Mouse (Mus musculus): ENCODE data around the gene Ceacam19. TPM values are rescaled to one million over a fixed set of nuclear protein-coding genes. Genes with fewer than 3 reads are reported as not detected.

Ceacam19 gene
- polyA plus RNA-seq, 1 experiment, result not detected

DNA sequence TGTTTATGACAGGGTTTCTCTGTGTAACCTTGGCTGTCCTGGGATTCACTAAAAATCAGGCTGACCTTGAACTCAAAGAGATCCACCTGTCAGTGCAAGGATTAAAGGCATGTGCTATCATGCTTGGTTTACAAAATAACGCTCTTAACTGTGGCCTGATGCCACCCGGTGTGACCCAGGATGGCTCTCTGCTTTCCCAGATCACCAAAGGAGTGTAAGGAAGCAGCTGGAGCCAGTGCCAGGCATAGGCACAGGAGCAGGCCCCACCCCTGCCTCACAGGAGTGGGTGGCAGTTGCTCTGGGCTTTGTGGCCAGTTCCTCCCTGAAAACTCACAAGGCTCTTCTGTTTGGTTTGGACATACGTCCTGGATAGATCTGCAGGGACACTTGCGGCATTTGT lies 47.4 kb downstream of the Ceacam19 start:
- no peak overlapping the region for H3K4me3 ChIP-seq (ENCODE audit: low read depth, low read length)
- H3K27ac ChIP-seq (ENCODE audit: insufficient read depth, low read depth, low read length), result peak overlapping the region; percentile 94
- TF ChIP-seq POLR2A (IDR thresholded peaks at IDR 0.05; ENCODE audit: low read depth, low read length), result no peak
- TF ChIP-seq CTCF (IDR thresholded peaks at IDR 0.05; ENCODE audit: extremely low read depth, insufficient read length, insufficient replicate concordance, low read depth, low read length), result no peak
- no peaks in the 10 kb centered on the region for H3K36me3 ChIP-seq (ENCODE audit: control insufficient read depth, insufficient read depth, low read length)
- H3K27me3 ChIP-seq (ENCODE audit: control insufficient read depth, insufficient read depth, low read length), result no peaks in the 10 kb centered on the region
- 23% methylated on average over 4 of the region's 4 CpGs for WGBS
- peaks cover 32% of the 10 kb centered on the region; the same call in 1 of the 2 replicates for H3K4me1 ChIP-seq (ENCODE audit: control insufficient read depth, insufficient read depth, insufficient read length, low read length)

DNA sequence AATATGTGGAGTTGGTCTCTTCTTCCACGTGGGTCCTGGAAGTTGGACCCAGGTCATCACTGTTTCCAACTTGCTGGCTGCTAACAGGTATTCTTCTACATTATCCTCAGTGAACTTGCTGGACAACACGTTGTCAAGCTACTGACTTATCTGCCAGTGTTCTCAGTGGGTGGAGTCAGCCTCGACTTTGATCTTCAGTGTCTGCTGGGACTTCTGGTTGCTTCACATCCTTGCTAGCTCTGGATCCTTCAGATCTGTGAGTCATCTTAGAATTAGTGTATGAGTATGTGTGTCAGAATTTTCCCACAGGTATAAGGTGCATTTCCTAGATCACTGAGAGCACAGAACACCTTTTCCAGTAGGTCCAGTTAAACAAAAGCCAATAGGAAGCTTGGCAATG lies 50.9 kb downstream of the Ceacam19 start:
- H3K27ac ChIP-seq (ENCODE audit: insufficient read depth, low read depth, low read length), result peak overlapping the region; percentile 90
- no peaks in the 10 kb centered on the region for H3K36me3 ChIP-seq (ENCODE audit: control insufficient read depth, insufficient read depth, low read length)
- peaks cover 33% of the 10 kb centered on the region for H3K4me1 ChIP-seq (ENCODE audit: control insufficient read depth, insufficient read depth, insufficient read length, low read length)
- TF ChIP-seq CTCF (IDR thresholded peaks at IDR 0.05; ENCODE audit: extremely low read depth, insufficient read length, insufficient replicate concordance, low read depth, low read length), result no peak
- TF ChIP-seq POLR2A (IDR thresholded peaks at IDR 0.05; ENCODE audit: low read depth, low read length), result no peak
- no peak overlapping the region for H3K4me3 ChIP-seq (ENCODE audit: low read depth, low read length)
- 13% methylated on average over 3 of the region's 3 CpGs for WGBS
- H3K27me3 ChIP-seq (ENCODE audit: control insufficient read depth, insufficient read depth, low read length), result no peaks in the 10 kb centered on the region

DNA sequence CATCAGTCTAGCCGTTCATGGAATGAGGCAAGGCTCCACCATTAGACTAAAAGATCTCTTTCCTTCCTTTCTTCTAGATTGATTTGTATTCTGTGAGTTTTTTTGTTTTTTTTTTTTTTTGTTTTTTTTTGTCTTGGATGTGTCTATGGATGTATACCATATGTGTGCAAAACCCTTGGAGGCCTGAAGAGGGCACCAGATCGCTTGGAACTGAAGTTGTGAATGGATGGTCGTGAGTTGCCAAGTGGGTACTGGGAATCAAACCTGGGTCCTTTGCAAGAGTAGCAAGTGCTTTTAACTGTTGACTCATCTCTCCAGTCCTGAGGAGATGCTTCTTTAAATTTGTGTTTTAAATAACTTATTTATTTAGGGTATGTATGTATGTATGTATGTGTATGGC lies 53.7 kb downstream of the Ceacam19 start:
- peaks cover 40% of the 10 kb centered on the region for H3K4me1 ChIP-seq (ENCODE audit: control insufficient read depth, insufficient read depth, insufficient read length, low read length)
- WGBS, result 77% methylated on average over 3 of the region's 3 CpGs
- H3K4me3 ChIP-seq (ENCODE audit: low read depth, low read length), result no peak overlapping the region
- H3K27ac ChIP-seq (ENCODE audit: insufficient read depth, low read depth, low read length), result no peak overlapping the region
- no peaks in the 10 kb centered on the region for H3K27me3 ChIP-seq (ENCODE audit: control insufficient read depth, insufficient read depth, low read length)
- no peaks in the 10 kb centered on the region for H3K36me3 ChIP-seq (ENCODE audit: control insufficient read depth, insufficient read depth, low read length)
- TF ChIP-seq CTCF (IDR thresholded peaks at IDR 0.05; ENCODE audit: extremely low read depth, insufficient read length, insufficient replicate concordance, low read depth, low read length), result peak; percentile 18; the same call in 1 of the 2 replicates
- TF ChIP-seq POLR2A (IDR thresholded peaks at IDR 0.05; ENCODE audit: low read depth, low read length), result no peak

DNA sequence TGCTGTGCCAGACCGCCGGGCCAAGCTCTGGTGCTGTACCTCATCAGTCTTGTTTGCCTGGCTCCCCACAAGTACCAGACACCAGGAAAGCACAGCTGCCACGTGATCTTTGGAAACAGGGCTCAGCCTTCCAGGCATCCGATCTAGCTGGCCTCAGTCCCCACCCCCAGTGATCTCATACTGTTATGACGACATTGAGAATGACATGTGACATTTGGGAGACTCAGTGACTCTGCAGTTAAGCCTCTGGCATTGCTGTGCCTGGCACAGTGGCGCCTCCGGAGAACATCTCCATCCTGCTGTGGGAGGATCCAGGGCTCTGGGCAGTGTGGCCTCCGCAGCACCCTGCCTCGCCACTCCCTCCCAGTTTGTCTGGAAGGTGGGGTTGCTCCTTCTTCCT lies 55.9 kb downstream of the Ceacam19 start:
- TF ChIP-seq POLR2A (IDR thresholded peaks at IDR 0.05; ENCODE audit: low read depth, low read length) (0 out of 2 replicates have a peak, but pooled peaks have one; percentile 23), CTCF (IDR thresholded peaks at IDR 0.05; ENCODE audit: extremely low read depth, insufficient read length, insufficient replicate concordance, low read depth, low read length) (no peak)
- peaks cover 41% of the 10 kb centered on the region for H3K4me1 ChIP-seq (ENCODE audit: control insufficient read depth, insufficient read depth, insufficient read length, low read length)
- WGBS, result 19% methylated on average over 9 of the region's 9 CpGs
- peak overlapping the region; percentile 80 for H3K27ac ChIP-seq (ENCODE audit: insufficient read depth, low read depth, low read length)
- 0 out of 2 replicates have a peak overlapping the region, but pooled peaks have one; percentile 3 for H3K4me3 ChIP-seq (ENCODE audit: low read depth, low read length)
- no peaks in the 10 kb centered on the region for H3K27me3 ChIP-seq (ENCODE audit: control insufficient read depth, insufficient read depth, low read length)
- H3K36me3 ChIP-seq (ENCODE audit: control insufficient read depth, insufficient read depth, low read length), result no peaks in the 10 kb centered on the region

DNA sequence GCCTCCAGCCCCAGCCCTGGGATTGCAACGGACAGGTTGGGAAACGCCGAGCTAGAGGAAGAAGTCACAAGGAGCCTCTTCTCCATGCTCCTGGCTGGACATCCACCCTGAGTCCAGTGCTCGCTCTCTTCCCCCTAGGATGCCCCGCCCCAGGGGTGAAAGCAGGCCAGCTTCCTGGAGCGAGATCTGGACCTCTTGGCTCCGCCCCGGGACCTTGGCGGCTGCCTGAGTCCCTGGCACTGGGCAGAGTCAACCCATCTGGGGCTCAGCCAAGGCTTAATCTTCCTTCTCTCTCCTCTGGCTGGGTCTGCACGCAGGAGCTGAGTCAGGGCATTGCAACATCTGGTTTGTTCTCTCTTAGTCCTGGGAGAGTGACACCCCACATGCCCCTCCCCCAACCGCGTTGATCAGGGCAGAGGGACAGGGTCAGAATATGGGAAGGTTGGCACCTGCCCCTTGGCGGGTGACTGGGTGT lies 57.0 kb downstream of the Ceacam19 start:
- WGBS, result 5% methylated on average over 13 of the region's 13 CpGs
- peak overlapping the region; percentile 81 for H3K27ac ChIP-seq (ENCODE audit: insufficient read depth, low read depth, low read length)

DNA sequence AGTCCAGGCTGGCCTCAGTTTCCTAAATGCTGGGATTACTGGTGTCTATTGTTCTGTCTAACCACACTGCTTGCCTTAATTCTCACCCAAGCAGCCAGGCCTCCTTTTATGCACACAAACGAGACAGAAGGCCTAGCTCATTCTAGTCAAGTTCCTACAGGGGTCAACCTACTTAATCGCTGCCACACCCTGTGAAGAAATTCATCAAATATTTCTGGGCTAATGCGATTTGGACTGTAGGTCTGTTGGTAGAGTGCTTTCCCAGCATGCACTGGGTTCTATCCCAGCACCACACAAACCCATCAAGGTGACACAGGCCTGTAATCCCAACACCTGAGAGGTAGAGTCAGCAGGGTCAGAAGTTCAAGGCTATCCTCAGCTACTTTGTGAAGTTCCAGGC lies 58.1 kb downstream of the Ceacam19 start:
- no peaks in the 10 kb centered on the region for H3K36me3 ChIP-seq (ENCODE audit: control insufficient read depth, insufficient read depth, low read length)
- peak overlapping the region; percentile 81; the same call in 1 of the 2 replicates for H3K27ac ChIP-seq (ENCODE audit: insufficient read depth, low read depth, low read length)
- peaks cover 47% of the 10 kb centered on the region for H3K4me1 ChIP-seq (ENCODE audit: control insufficient read depth, insufficient read depth, insufficient read length, low read length)
- TF ChIP-seq CTCF (IDR thresholded peaks at IDR 0.05; ENCODE audit: extremely low read depth, insufficient read length, insufficient replicate concordance, low read depth, low read length) (no peak), POLR2A (IDR thresholded peaks at IDR 0.05; ENCODE audit: low read depth, low read length) (no peak)
- WGBS, result 76% methylated on average over 3 of the region's 3 CpGs
- no peak overlapping the region for H3K4me3 ChIP-seq (ENCODE audit: low read depth, low read length)
- H3K27me3 ChIP-seq (ENCODE audit: control insufficient read depth, insufficient read depth, low read length), result no peaks in the 10 kb centered on the region

More for the DNA sequence above, 57.0 kb downstream of the Ceacam19 start:
- Histone ChIP-seq H3K27me3 (ENCODE audit: control insufficient read depth, insufficient read depth, low read length) (no peaks in the 10 kb centered on the region), H3K36me3 (ENCODE audit: control insufficient read depth, insufficient read depth, low read length) (no peaks in the 10 kb centered on the region), H3K4me3 (ENCODE audit: low read depth, low read length) (peak overlapping the region; percentile 7; the same call in 1 of the 2 replicates), H3K4me1 (ENCODE audit: control insufficient read depth, insufficient read depth, insufficient read length, low read length) (peaks cover 40% of the 10 kb centered on the region)
- TF ChIP-seq CTCF (IDR thresholded peaks at IDR 0.05; ENCODE audit: extremely low read depth, insufficient read length, insufficient replicate concordance, low read depth, low read length) (no peak), POLR2A (IDR thresholded peaks at IDR 0.05; ENCODE audit: low read depth, low read length) (peak; percentile 43; the same call in 1 of the 2 replicates)

DNA sequence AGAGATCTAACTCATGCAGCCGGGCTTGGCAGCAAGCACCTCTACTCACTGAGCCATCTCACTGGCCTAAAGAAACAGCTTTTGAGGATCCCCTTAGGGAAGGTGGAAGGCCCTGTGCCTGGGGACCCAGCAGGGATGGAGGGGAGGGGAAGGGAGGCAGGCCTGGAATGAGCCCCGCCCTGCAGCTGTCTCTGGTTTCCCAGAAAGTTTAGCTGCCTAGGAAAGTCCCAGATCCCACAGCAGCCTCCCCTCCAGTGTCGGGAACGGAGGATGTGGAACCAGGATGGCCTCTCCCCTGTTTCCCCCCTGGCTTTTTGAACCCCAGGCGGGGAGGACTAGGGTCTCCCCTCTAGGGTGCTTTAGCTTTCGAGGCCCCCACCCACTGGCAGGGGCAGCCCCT lies 61.0 kb downstream of the Ceacam19 start:
- WGBS, result 28% methylated on average over 6 of the region's 6 CpGs
- Histone ChIP-seq H3K4me3 (ENCODE audit: low read depth, low read length) (no peak overlapping the region), H3K36me3 (ENCODE audit: control insufficient read depth, insufficient read depth, low read length) (no peaks in the 10 kb centered on the region), H3K27ac (ENCODE audit: insufficient read depth, low read depth, low read length) (peak overlapping the region; percentile 36), H3K4me1 (ENCODE audit: control insufficient read depth, insufficient read depth, insufficient read length, low read length) (peaks cover 53% of the 10 kb centered on the region), H3K27me3 (ENCODE audit: control insufficient read depth, insufficient read depth, low read length) (no peaks in the 10 kb centered on the region)
- TF ChIP-seq CTCF (IDR thresholded peaks at IDR 0.05; ENCODE audit: extremely low read depth, insufficient read length, insufficient replicate concordance, low read depth, low read length) (no peak), POLR2A (IDR thresholded peaks at IDR 0.05; ENCODE audit: low read depth, low read length) (no peak)

Other genes with a start within 250 kb of the Ceacam19 start
- 70.5 and 141 TPM in 2 replicates for gene Clptm1, start 222.9 kb downstream of the Ceacam19 start, polyA plus RNA-seq (2012; rRNA removed)
- 1,337 and 1,661 TPM in 2 replicates for gene Apoc2, start 210.0 kb downstream of the Ceacam19 start, polyA plus RNA-seq (2012; rRNA removed)
- gene Gm44805, start 206.5 kb downstream of the Ceacam19 start, polyA plus RNA-seq (2012; rRNA removed), result 0.37 and 0.69 TPM in 2 replicates
- gene Apoc4, start 206.5 kb downstream of the Ceacam19 start, polyA plus RNA-seq (2012; rRNA removed), result 0.33 and 1.4 TPM in 2 replicates
- not detected in 2 replicates for gene Apoc1, start 195.3 kb downstream of the Ceacam19 start, polyA plus RNA-seq (2012; rRNA removed)
- gene Apoe, start 188.8 kb downstream of the Ceacam19 start, polyA plus RNA-seq (2012; rRNA removed), result 591 and 688 TPM in 2 replicates
- 62.8 and 72.9 TPM in 2 replicates for gene Tomm40, start 172.5 kb downstream of the Ceacam19 start, polyA plus RNA-seq (2012; rRNA removed)
- gene Nectin2, start 137.5 kb downstream of the Ceacam19 start, polyA plus RNA-seq (2012; rRNA removed), result 128 and 208 TPM in 2 replicates
- gene Bcam, start 116.9 kb downstream of the Ceacam19 start, polyA plus RNA-seq (2012; rRNA removed), result 18.6 and 20.3 TPM in 2 replicates
- 56.7 and 145 TPM in 2 replicates for gene Cblc, start 91.2 kb downstream of the Ceacam19 start, polyA plus RNA-seq (2012; rRNA removed)
- gene Bcl3, start 65.2 kb downstream of the Ceacam19 start, polyA plus RNA-seq (2012; rRNA removed), result 169 and 226 TPM in 2 replicates
- gene Gm19345, start 36.0 kb downstream of the Ceacam19 start, polyA plus RNA-seq (2012; rRNA removed), result 0.13 TPM in 1 of 2 replicates, not detected in the other
- gene Ceacam16, start 26.7 kb downstream of the Ceacam19 start, polyA plus RNA-seq (2012; rRNA removed), result 0.47 and 1.3 TPM in 2 replicates
- 5.7 and 14.3 TPM in 2 replicates for gene Pvr, start 33.2 kb upstream of the Ceacam19 start, polyA plus RNA-seq (2012; rRNA removed)
- 87.9 and 185 TPM in 2 replicates for gene Igsf23, start 62.8 kb upstream of the Ceacam19 start, polyA plus RNA-seq (2012; rRNA removed)
- gene Ceacam20, start 77.4 kb upstream of the Ceacam19 start, polyA plus RNA-seq (2012; rRNA removed), result 48.9 and 179 TPM in 2 replicates
- 1.8 and 6.6 TPM in 2 replicates for gene Nlrp9b, start 103.5 kb upstream of the Ceacam19 start, polyA plus RNA-seq (2012; rRNA removed)
- gene Vmn1r91, start 211.7 kb upstream of the Ceacam19 start, polyA plus RNA-seq (2012; rRNA removed), result 0.08 and 0.14 TPM in 2 replicates
- not detected in 2 replicates for gene Gm16442, start 234.6 kb upstream of the Ceacam19 start, polyA plus RNA-seq (2012; rRNA removed)